Mouse (Mus musculus): ENCODE data around the gene Gm12794. TPM values are rescaled to one million over a fixed set of nuclear protein-coding genes. Genes with fewer than 3 reads are reported as not detected.
"Not testable (repeated sequence)": the region's sequence is repeated elsewhere in the genome, so short reads cannot be mapped to it uniquely, and the experiment has no call there.

Gene Gm12794
- not detected in 2 replicates for polyA plus RNA-seq (2015; fragmentation: Nextera tagmentation; extraction: Ambion mirVana)

DNA sequence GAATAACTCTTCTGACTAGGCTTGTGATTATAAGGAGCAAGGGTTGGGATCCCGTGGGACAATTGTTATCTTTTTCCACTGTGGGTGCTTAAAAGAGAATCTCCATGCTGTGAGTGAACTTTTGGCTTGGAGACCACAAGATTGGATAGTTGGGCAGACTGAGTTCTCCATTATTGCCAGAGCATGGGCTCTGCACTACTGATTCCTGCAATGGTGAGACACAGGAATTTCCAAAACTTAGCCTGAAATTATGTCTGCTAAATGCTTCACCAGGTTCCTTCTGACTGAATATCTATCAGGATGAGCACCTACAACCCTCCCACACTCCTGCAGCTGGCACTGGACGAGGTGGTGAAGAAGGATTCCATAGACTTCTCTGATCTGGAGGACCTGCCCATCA, at the start of gene Gm12794:
Gm12794 (plus strand) TSS at position 301 of the 400 bp plus-strand sequence.
- 40% methylated on average over 1 of the region's 2 CpGs for WGBS (ENCODE audit: insufficient replicate concordance)
- H3K27ac ChIP-seq (ENCODE audit: low read length); H3K4me3 ChIP-seq (ENCODE audit: low read depth, low read length); H3K4me2 ChIP-seq (ENCODE audit: low read depth, low read length); H3K27me3 ChIP-seq (ENCODE audit: control insufficient read depth, insufficient read depth, low read depth, low read length); H3K36me3 ChIP-seq (ENCODE audit: control insufficient read depth, insufficient read depth); H3K9me3 ChIP-seq (replicated peaks; ENCODE audit: control insufficient read depth, low read length); H3K4me1 ChIP-seq (ENCODE audit: control insufficient read depth, low read depth, low read length); ATAC-seq (ENCODE audit: low read depth); H3K9ac ChIP-seq (ENCODE audit: low read depth, low read length): not testable (repeated sequence)

DNA sequence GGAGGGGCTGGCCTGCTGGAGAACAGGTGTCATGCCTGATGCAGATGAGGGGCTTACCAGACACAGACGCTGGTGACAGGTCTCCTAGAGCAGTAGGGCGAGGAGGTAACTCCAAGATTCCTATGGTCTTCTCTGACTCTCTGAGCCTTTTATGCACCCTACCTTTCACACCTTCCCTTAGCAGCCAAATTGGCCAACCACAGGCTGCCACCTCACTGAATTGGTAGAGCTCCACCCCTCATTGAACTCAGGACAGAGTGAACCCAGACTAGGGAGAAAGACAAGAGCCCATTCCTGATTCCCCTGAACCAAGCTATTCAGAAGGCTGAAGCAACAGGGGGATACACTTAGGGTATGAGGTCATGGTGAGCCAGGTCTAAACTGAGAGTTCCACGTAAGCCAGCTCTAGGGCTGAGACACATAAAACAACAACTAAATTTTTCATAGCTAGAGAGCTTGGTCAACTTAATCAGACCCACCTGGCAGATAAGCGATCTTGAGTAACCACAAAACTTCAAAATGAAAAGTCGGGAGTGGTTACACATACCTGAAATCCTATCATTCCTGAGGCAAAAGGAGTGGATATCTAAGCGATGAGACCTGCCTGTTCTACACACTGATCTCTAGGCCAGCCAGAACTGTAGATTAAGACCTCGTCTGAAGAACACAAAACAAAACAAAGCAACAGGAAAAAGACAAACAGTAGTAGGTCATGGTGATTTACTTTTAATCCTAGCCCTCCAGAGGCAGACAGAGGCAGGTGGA, 46.4 kb upstream of the Gm12794 start, which contains the start of gene C130073F10Rik:
C130073F10Rik (minus strand) TSS at position 134 of the 765 bp plus-strand sequence.
- no peak within 1 kb of the TSS for H3K4me2 ChIP-seq (ENCODE audit: low read depth, low read length)
- H3K9me3 ChIP-seq (replicated peaks; ENCODE audit: control insufficient read depth, low read length): no peaks in the 10 kb centered on the region
- WGBS (ENCODE audit: insufficient replicate concordance): 63% methylated on average over 7 of the region's 7 CpGs
- no peak within 1 kb of the TSS for H3K27ac ChIP-seq (ENCODE audit: low read length)
- H3K36me3 ChIP-seq (ENCODE audit: control insufficient read depth, insufficient read depth): no peaks in the 10 kb centered on the region
- H3K4me3 ChIP-seq (ENCODE audit: low read depth, low read length): no peak within 1 kb of the TSS
- H3K27me3 ChIP-seq (ENCODE audit: control insufficient read depth, insufficient read depth, low read depth, low read length): no peaks in the 10 kb centered on the region
- no peaks in the 10 kb centered on the region for H3K4me1 ChIP-seq (ENCODE audit: control insufficient read depth, low read depth, low read length)
- no peak for ATAC-seq (ENCODE audit: low read depth)
- H3K9ac ChIP-seq (ENCODE audit: low read depth, low read length): no peak within 1 kb of the TSS

DNA sequence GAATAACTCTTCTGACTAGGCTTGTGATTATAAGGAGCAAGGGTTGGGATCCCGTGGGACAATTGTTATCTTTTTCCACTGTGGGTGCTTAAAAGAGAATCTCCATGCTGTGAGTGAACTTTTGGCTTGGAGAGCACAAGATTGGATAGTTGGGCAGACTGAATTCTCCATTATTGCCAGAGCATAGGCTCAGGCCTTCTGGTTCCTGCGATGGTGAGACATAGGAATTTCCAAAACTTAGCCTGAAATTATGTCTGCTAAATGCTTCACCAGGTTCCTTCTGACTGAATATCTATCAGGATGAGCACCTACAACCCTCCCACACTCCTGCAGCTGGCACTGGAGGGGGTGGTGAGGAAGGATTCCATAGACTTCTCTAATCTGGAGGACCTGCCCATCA, 31.4 kb upstream of the Gm12794 start, which contains the start of gene Gm12800:
Gm12800 (plus strand) TSS at position 301 of the 400 bp plus-strand sequence.
- not testable (repeated sequence) for H3K27me3 ChIP-seq (ENCODE audit: control insufficient read depth, insufficient read depth, low read depth, low read length); H3K4me1 ChIP-seq (ENCODE audit: control insufficient read depth, low read depth, low read length); H3K27ac ChIP-seq (ENCODE audit: low read length); H3K9me3 ChIP-seq (replicated peaks; ENCODE audit: control insufficient read depth, low read length); ATAC-seq (ENCODE audit: low read depth); H3K4me2 ChIP-seq (ENCODE audit: low read depth, low read length); H3K4me3 ChIP-seq (ENCODE audit: low read depth, low read length); H3K9ac ChIP-seq (ENCODE audit: low read depth, low read length); H3K36me3 ChIP-seq (ENCODE audit: control insufficient read depth, insufficient read depth)
- WGBS (ENCODE audit: insufficient replicate concordance): 69% methylated on average over 2 of the region's 2 CpGs

DNA sequence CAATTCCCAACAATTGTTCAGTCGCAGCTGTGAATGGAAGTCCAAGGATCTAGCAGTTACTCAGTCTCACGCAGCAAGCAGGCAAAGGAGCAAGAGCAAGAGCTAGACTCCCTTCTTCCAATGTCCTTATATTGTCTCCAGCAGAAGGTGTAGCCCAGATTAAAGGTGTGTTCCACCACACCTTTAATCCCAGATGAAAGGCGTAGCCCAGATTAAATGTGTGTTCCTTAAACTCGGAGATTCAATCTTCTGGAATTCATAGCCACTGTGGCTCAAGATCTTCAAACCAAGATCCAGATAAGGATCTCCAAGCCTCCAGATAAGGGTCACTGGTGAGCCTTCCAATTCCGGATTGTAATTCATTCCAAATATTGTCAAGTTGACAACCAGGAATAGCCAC, 40.7 kb downstream of the Gm12794 start, which contains the start of gene Gm12790:
Gm12790 (minus strand) TSS at position 101 of the 400 bp plus-strand sequence.
- ATAC-seq (ENCODE audit: low read depth); H3K4me3 ChIP-seq (ENCODE audit: low read depth, low read length); H3K27ac ChIP-seq (ENCODE audit: low read length); H3K4me2 ChIP-seq (ENCODE audit: low read depth, low read length); H3K9ac ChIP-seq (ENCODE audit: low read depth, low read length); H3K36me3 ChIP-seq (ENCODE audit: control insufficient read depth, insufficient read depth); H3K9me3 ChIP-seq (replicated peaks; ENCODE audit: control insufficient read depth, low read length); H3K27me3 ChIP-seq (ENCODE audit: control insufficient read depth, insufficient read depth, low read depth, low read length); H3K4me1 ChIP-seq (ENCODE audit: control insufficient read depth, low read depth, low read length): not testable (repeated sequence)
- WGBS (ENCODE audit: insufficient replicate concordance): 63% methylated on average over 1 of the region's 5 CpGs

DNA sequence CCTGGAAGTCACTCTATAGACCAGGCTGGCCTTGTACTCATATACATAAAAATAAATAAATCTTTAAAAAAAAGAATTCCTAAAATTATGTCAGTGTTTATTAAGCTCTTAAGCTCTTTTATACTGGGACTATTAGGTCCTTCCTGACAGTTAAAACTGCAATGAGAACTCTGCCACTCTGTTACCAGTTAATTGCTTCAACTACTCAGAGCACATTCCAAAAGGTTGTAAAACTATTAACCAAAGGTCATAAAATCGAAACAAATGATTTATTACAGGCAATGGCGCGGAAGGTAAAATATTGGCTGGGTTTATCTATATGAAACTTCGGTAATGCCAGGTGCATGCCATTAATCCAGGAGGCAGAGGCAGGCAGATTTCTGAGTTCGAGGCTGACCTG, 45.5 kb downstream of the Gm12794 start:
- 55% methylated on average over 5 of the region's 5 CpGs for WGBS (ENCODE audit: insufficient replicate concordance)
- H3K36me3 ChIP-seq (ENCODE audit: control insufficient read depth, insufficient read depth): no peaks in the 10 kb centered on the region
- ATAC-seq (ENCODE audit: low read depth): no peak
- no peak overlapping the region for H3K27ac ChIP-seq (ENCODE audit: low read length)
- H3K4me1 ChIP-seq (ENCODE audit: control insufficient read depth, low read depth, low read length): no peaks in the 10 kb centered on the region
- no peaks in the 10 kb centered on the region for H3K9me3 ChIP-seq (replicated peaks; ENCODE audit: control insufficient read depth, low read length)
- no peak overlapping the region for H3K4me3 ChIP-seq (ENCODE audit: low read depth, low read length)
- no peak overlapping the region for H3K9ac ChIP-seq (ENCODE audit: low read depth, low read length)
- H3K4me2 ChIP-seq (ENCODE audit: low read depth, low read length): no peak overlapping the region
- no peaks in the 10 kb centered on the region for H3K27me3 ChIP-seq (ENCODE audit: control insufficient read depth, insufficient read depth, low read depth, low read length)

DNA sequence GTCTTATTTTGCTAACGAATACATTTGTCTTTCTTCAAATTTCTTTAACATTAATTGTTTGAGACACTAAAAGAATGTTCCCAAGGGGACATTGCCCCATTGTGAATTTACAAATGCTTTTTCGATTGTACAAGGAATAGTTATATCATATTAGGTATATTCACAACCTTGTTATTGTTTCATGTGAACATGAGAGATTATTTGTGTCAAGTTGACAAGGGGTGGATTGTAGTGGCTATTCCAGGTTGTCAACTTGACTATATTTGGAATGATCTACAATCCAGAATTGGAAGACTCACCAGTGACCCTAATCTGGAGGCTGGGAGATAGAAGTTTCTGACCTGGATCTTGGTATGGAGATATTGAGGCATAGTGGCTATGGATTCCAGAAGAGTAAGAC, 46.1 kb downstream of the Gm12794 start, which contains the start of gene Gm12789:
Gm12789 (plus strand) TSS at position 301 of the 400 bp plus-strand sequence.
- WGBS (ENCODE audit: insufficient replicate concordance): 62% methylated on average over 2 of the region's 2 CpGs
- not testable (repeated sequence) for H3K9me3 ChIP-seq (replicated peaks; ENCODE audit: control insufficient read depth, low read length); H3K4me3 ChIP-seq (ENCODE audit: low read depth, low read length); H3K4me1 ChIP-seq (ENCODE audit: control insufficient read depth, low read depth, low read length); ATAC-seq (ENCODE audit: low read depth); H3K36me3 ChIP-seq (ENCODE audit: control insufficient read depth, insufficient read depth); H3K27ac ChIP-seq (ENCODE audit: low read length); H3K9ac ChIP-seq (ENCODE audit: low read depth, low read length); H3K4me2 ChIP-seq (ENCODE audit: low read depth, low read length); H3K27me3 ChIP-seq (ENCODE audit: control insufficient read depth, insufficient read depth, low read depth, low read length)

Other genes with a start within 250 kb of the Gm12794 start
- 1.5 and 1.9 TPM in 2 replicates for gene Lepr, start 223.0 kb upstream of the Gm12794 start, polyA plus RNA-seq (2015; fragmentation: Nextera tagmentation; extraction: Ambion mirVana)
- not detected in 2 replicates for gene B020004J07Rik, start 96.4 kb upstream of the Gm12794 start, polyA plus RNA-seq (2015; fragmentation: Nextera tagmentation; extraction: Ambion mirVana)
- not detected in 2 replicates for gene C130073F10Rik, start 46.6 kb upstream of the Gm12794 start, polyA plus RNA-seq (2015; fragmentation: Nextera tagmentation; extraction: Ambion mirVana)
- gene Gm12800, start 31.3 kb upstream of the Gm12794 start, polyA plus RNA-seq (2015; fragmentation: Nextera tagmentation; extraction: Ambion mirVana): not detected in 2 replicates
- gene Gm12790, start 40.6 kb downstream of the Gm12794 start, polyA plus RNA-seq (2015; fragmentation: Nextera tagmentation; extraction: Ambion mirVana): not detected in 2 replicates
- not detected in 2 replicates for gene Gm12789, start 46.2 kb downstream of the Gm12794 start, polyA plus RNA-seq (2015; fragmentation: Nextera tagmentation; extraction: Ambion mirVana)
- gene Pde4b, start 147.1 kb downstream of the Gm12794 start, polyA plus RNA-seq (2015; fragmentation: Nextera tagmentation; extraction: Ambion mirVana): 2.1 and 3.1 TPM in 2 replicates

Data from liver, embryonic 16.5 days (tissue).